ENCODE assay signal across 22 mouse cellular contexts in genomic region chr11:104662573-104662972, GRCm38 (mm10). TPM values are rescaled to one million over a fixed set of nuclear protein-coding genes. Genes with fewer than 3 reads are reported as not detected.
DNase-seq lines count a peak whose midpoint lies in the region; ATAC-seq and TF ChIP-seq lines count a peak whose summit lies in the region.
"Had no signal": no experiment of that assay in that cellular context is flagged by ENCODE, and none has a peak within 500 bp of the region (broad histone marks: within the 10 kb centered on the region; RNA-seq: fewer than 3 reads in every experiment).

No protein-coding gene starts in this region.

- H3K27me3 ChIP-seq in liver, embryonic 13.5 days, result no peaks in the 10 kb centered on the region
- H3K27me3 ChIP-seq in liver, embryonic 11.5 days (replicated peaks; ENCODE audit: control insufficient read depth, insufficient read depth, low read length), result no peaks in the 10 kb centered on the region
- H3K27me3 ChIP-seq in thymus, adult 2 months (ENCODE audit: control insufficient read depth, insufficient read depth, low read length), result no peaks in the 10 kb centered on the region
- H3K27me3 ChIP-seq in MEL (ENCODE audit: control insufficient read depth in 1 of 2, insufficient read depth in 2 of 2, low read length in 2 of 2), result no peaks in the 10 kb centered on the region
- no peaks in the 10 kb centered on the region for H3K27me3 ChIP-seq in midbrain, embryonic 13.5 days
- H3K27me3 ChIP-seq: embryonic facial prominence, embryonic 13.5 days; forebrain, embryonic 12.5 days; heart, embryonic 13.5 days; hindbrain, embryonic 12.5 days had no signal

- peaks cover 6% of the 10 kb centered on the region for H3K36me3 ChIP-seq in liver, embryonic 13.5 days
- no peaks in the 10 kb centered on the region for H3K36me3 ChIP-seq in liver, embryonic 11.5 days (ENCODE audit: control insufficient read depth, insufficient read depth, low read length)
- no peaks in the 10 kb centered on the region for H3K36me3 ChIP-seq in thymus, adult 2 months (ENCODE audit: control insufficient read depth, insufficient read depth, low read length)
- H3K36me3 ChIP-seq in MEL (ENCODE audit: control insufficient read depth in 1 of 2, insufficient read depth in 2 of 2, low read length in 2 of 2), result peaks cover 0 to 10% of the 10 kb centered on the region in 2 experiments; a peak in 2 of 4 replicates
- H3K36me3 ChIP-seq in midbrain, embryonic 13.5 days, result no peaks in the 10 kb centered on the region
- H3K36me3 ChIP-seq: embryonic facial prominence, embryonic 13.5 days; forebrain, embryonic 12.5 days; hindbrain, embryonic 12.5 days had no signal

- TF ChIP-seq POLR2A in thymus, adult 2 months (IDR thresholded peaks at IDR 0.05; ENCODE audit: control insufficient read depth, extremely low read depth, insufficient read depth, low read length, poor library complexity), result no peak
- no peak for TF ChIP-seq POLR2A in MEL (IDR thresholded peaks at IDR 0.05; ENCODE audit: control insufficient read depth in 1 of 2, insufficient read depth in 1 of 2, low read depth in 1 of 2, low read length in 2 of 2, poor library complexity in 1 of 2)

- H3K9ac ChIP-seq in liver, embryonic 13.5 days, result no peak overlapping the region
- H3K9ac ChIP-seq in liver, embryonic 11.5 days (ENCODE audit: low read depth, low read length), result no peak overlapping the region
- H3K9ac ChIP-seq in MEL (ENCODE audit: control insufficient read depth, low read depth, low read length, poor library complexity, severe bottlenecking), result no peak overlapping the region
- no peak overlapping the region for H3K9ac ChIP-seq in midbrain, embryonic 13.5 days (replicated peaks)
- H3K9ac ChIP-seq: embryonic facial prominence, embryonic 13.5 days; forebrain, embryonic 12.5 days; heart, embryonic 13.5 days; hindbrain, embryonic 12.5 days had no signal

- 0 out of 2 replicates have a peak overlapping the region, but pooled peaks have one; percentile 59 for H3K4me2 ChIP-seq in liver, embryonic 13.5 days
- no peak overlapping the region for H3K4me2 ChIP-seq in liver, embryonic 11.5 days
- H3K4me2 ChIP-seq in midbrain, embryonic 13.5 days (replicated peaks), result no peak overlapping the region
- H3K4me2 ChIP-seq: embryonic facial prominence, embryonic 13.5 days; forebrain, embryonic 12.5 days; heart, embryonic 13.5 days; hindbrain, embryonic 12.5 days had no signal

- no peak for TF ChIP-seq CTCF in thymus, adult 2 months (IDR thresholded peaks at IDR 0.05; ENCODE audit: borderline replicate concordance, control insufficient read depth, extremely low read depth, insufficient read depth, low read length, poor library complexity)
- TF ChIP-seq CTCF in MEL (IDR thresholded peaks at IDR 0.05 in 2 of 3, conservative IDR thresholded peaks at IDR 0.05 in 1 of 3; ENCODE audit: control insufficient read depth in 1 of 3, insufficient read depth in 1 of 3, low read depth in 2 of 3, low read length in 3 of 3, poor library complexity in 1 of 3, severe bottlenecking in 1 of 3), result no peak

- no peaks in the 10 kb centered on the region for H3K79me2 ChIP-seq in MEL (ENCODE audit: control insufficient read depth, insufficient read depth, low read length, poor library complexity)

- TF ChIP-seq RAD21 in MEL (IDR thresholded peaks at IDR 0.05; ENCODE audit: low read depth, low read length), result no peak

- no peak overlapping the region for H3K4me3 ChIP-seq in liver, embryonic 13.5 days (replicated peaks)
- H3K4me3 ChIP-seq in liver, embryonic 11.5 days (ENCODE audit: low read depth, low read length), result no peak overlapping the region
- H3K4me3 ChIP-seq in thymus, adult 2 months (ENCODE audit: control insufficient read depth, insufficient read depth, low read length), result no peak overlapping the region
- no peak overlapping the region for H3K4me3 ChIP-seq in MEL (ENCODE audit: control insufficient read depth in 1 of 2, insufficient read depth in 1 of 2, low read depth in 2 of 2, low read length in 2 of 2)
- H3K4me3 ChIP-seq in midbrain, embryonic 13.5 days (replicated peaks), result no peak overlapping the region
- H3K4me3 ChIP-seq: embryonic facial prominence, embryonic 13.5 days; forebrain, embryonic 12.5 days; heart, adult 2 months; heart, embryonic 13.5 days; hindbrain, embryonic 12.5 days had no signal

- DNase-seq in liver, embryonic 13.5 days, result no peak
- no peak for DNase-seq in liver, embryonic 11.5 days (ENCODE audit: low spot score)
- no peak for DNase-seq in thymus, adult 2 months
- DNase-seq in thymus, postnatal 14 days, result no peak
- DNase-seq in CD4-positive helper T cell, adult 2 months (ENCODE audit: low read depth, low spot score), result peak; percentile 28
- DNase-seq in MEL (ENCODE audit: low read depth, low spot score), result peak; percentile 18
- DNase-seq in cerebellum, postnatal 36 days, result no peak
- DNase-seq: adrenal gland, postnatal 10 days; B cell, adult 2 months; cerebellum, adult 11 months; cerebellum, adult 8-10 months; cerebellum, postnatal 14 days; gastrocnemius, postnatal 10 days; heart, adult 2 months; heart, postnatal 4 days had no signal

- WGBS in liver, embryonic 13.5 days (ENCODE audit: insufficient replicate concordance), result 74% methylated on average over 11 of the region's 11 CpGs
- WGBS in liver, embryonic 11.5 days, result 86% methylated on average over 11 of the region's 11 CpGs
- 76% methylated on average over 11 of the region's 11 CpGs for WGBS in thymus, adult 2 months
- WGBS in midbrain, embryonic 13.5 days, result 91% methylated on average over 11 of the region's 11 CpGs

- peaks cover 25% of the 10 kb centered on the region for H3K4me1 ChIP-seq in liver, embryonic 13.5 days (replicated peaks)
- H3K4me1 ChIP-seq in liver, embryonic 11.5 days (replicated peaks; ENCODE audit: control insufficient read depth, insufficient read depth, low read length), result peaks cover 14% of the 10 kb centered on the region
- H3K4me1 ChIP-seq in thymus, adult 2 months (replicated peaks; ENCODE audit: control insufficient read depth, insufficient read depth, low read length), result peaks cover 71% of the 10 kb centered on the region
- H3K4me1 ChIP-seq in MEL (ENCODE audit: control insufficient read depth in 1 of 2, insufficient read depth in 2 of 2, low read length in 2 of 2), result peaks cover 6 to 29% of the 10 kb centered on the region in 2 experiments; a peak in 3 of 4 replicates
- H3K4me1 ChIP-seq in midbrain, embryonic 13.5 days (replicated peaks), result no peaks in the 10 kb centered on the region
- H3K4me1 ChIP-seq: forebrain, embryonic 12.5 days; hindbrain, embryonic 12.5 days had no signal

- no peak for TF ChIP-seq EP300 in MEL (IDR thresholded peaks at IDR 0.05; ENCODE audit: low read depth in 1 of 2, low read length in 2 of 2)

- no peak for ATAC-seq in liver, embryonic 13.5 days (ENCODE audit: low read depth)
- no peak for ATAC-seq in liver, embryonic 11.5 days (replicated peaks; ENCODE audit: low FRiP score)
- no peak for ATAC-seq in midbrain, embryonic 13.5 days
- ATAC-seq: forebrain, embryonic 16.5 days; hindbrain, embryonic 16.5 days had no signal

- H3K9me3 ChIP-seq in liver, embryonic 13.5 days (replicated peaks), result peaks cover 5% of the 10 kb centered on the region; the same call in 1 of the 2 replicates
- H3K9me3 ChIP-seq in liver, embryonic 11.5 days (ENCODE audit: control insufficient read depth, low read length), result peaks cover 3% of the 10 kb centered on the region; the same call in 1 of the 2 replicates
- no peaks in the 10 kb centered on the region for H3K9me3 ChIP-seq in MEL (replicated peaks; ENCODE audit: insufficient read depth, low read length)
- H3K9me3 ChIP-seq in midbrain, embryonic 13.5 days, result no peaks in the 10 kb centered on the region
- H3K9me3 ChIP-seq: embryonic facial prominence, embryonic 13.5 days; forebrain, embryonic 12.5 days; heart, embryonic 13.5 days; hindbrain, embryonic 12.5 days had no signal

- H3K27ac ChIP-seq in liver, embryonic 13.5 days, result no peak overlapping the region
- no peak overlapping the region for H3K27ac ChIP-seq in liver, embryonic 11.5 days (ENCODE audit: low read depth, low read length)
- H3K27ac ChIP-seq in thymus, adult 2 months (ENCODE audit: control insufficient read depth, insufficient read depth, low read length), result peak overlapping the region; percentile 80; the same call in 1 of the 2 replicates
- no peak overlapping the region for H3K27ac ChIP-seq in MEL (ENCODE audit: control insufficient read depth, low read depth, low read length)
- no peak overlapping the region for H3K27ac ChIP-seq in midbrain, embryonic 13.5 days
- H3K27ac ChIP-seq: embryonic facial prominence, embryonic 13.5 days; forebrain, embryonic 12.5 days; heart, adult 2 months; heart, embryonic 13.5 days; hindbrain, embryonic 12.5 days had no signal

TF ChIP-seq in MEL, 35 proteins besides CTCF, POLR2A, EP300 and RAD21:
- TF ChIP-seq ELF1 (IDR thresholded peaks at IDR 0.05; ENCODE audit: low read depth, low read length) (no peak), MAX (IDR thresholded peaks at IDR 0.05; ENCODE audit: low read length) (no peak), SMC3 (IDR thresholded peaks at IDR 0.05; ENCODE audit: low read depth, low read length) (no peak), GATA1 (IDR thresholded peaks at IDR 0.05; ENCODE audit: low read depth, low read length) (no peak), UBTF (IDR thresholded peaks at IDR 0.05; ENCODE audit: borderline replicate concordance, insufficient read depth, low read depth, low read length) (no peak), TBP (IDR thresholded peaks at IDR 0.05; ENCODE audit: low read depth, low read length) (no peak), HCFC1 (IDR thresholded peaks at IDR 0.05; ENCODE audit: low read depth, low read length) (no peak), SIN3A (IDR thresholded peaks at IDR 0.05; ENCODE audit: low read length) (no peak), KAT2A (conservative IDR thresholded peaks at IDR 0.05; ENCODE audit: low read depth, low read length) (no peak)

RNA-seq across cellular contexts. Expression of gene Gm11639, which starts 22.9 kb away (rescaled TPM):
- polyA plus RNA-seq in liver, embryonic 13.5 days (2015; fragmentation: Nextera tagmentation; extraction: Ambion mirVana), result 0.06 and 0.07 TPM in 2 replicates
- polyA plus RNA-seq in liver, embryonic 11.5 days (2014; fragmentation: Nextera tagmentation; extraction: Ambion mirVana), result 0.04 and 0.05 TPM in 2 replicates
- 0.01 TPM in 1 of 2 replicates, not detected in the other for polyA plus RNA-seq in thymus, adult 2 months (2012; rRNA removed)
- total RNA-seq in MEL (2012; rRNA removed), result not detected in 2 replicates
- not detected for polyA plus RNA-seq in MEL (2012; ENCODE audit: insufficient read depth in 1 of 2, insufficient read length in 2 of 2, low read depth in 1 of 2, low replicate concordance in 2 of 2, missing spikeins in 1 of 2)
- 0.01 TPM in 1 of 2 replicates, not detected in the other for polyA plus RNA-seq in midbrain, embryonic 13.5 days (2015; fragmentation: Nextera tagmentation; extraction: Ambion mirVana)
- polyA plus RNA-seq: forebrain, embryonic 12.5 days; heart, adult 2 months; hindbrain, embryonic 12.5 days had no signal

RNA-seq across cellular contexts. Expression of gene Itgb3, which starts 54.8 kb away (rescaled TPM):
- 16.5 and 21.4 TPM in 2 replicates for polyA plus RNA-seq in liver, embryonic 13.5 days (2015; fragmentation: Nextera tagmentation; extraction: Ambion mirVana)
- polyA plus RNA-seq in liver, embryonic 11.5 days (2014; fragmentation: Nextera tagmentation; extraction: Ambion mirVana), result 16.2 and 16.4 TPM in 2 replicates
- polyA plus RNA-seq in thymus, adult 2 months (2012; rRNA removed), result 12.1 and 14.7 TPM in 2 replicates
- 0.08 and 0.13 TPM in 2 replicates for total RNA-seq in MEL (2012; rRNA removed)
- polyA plus RNA-seq in MEL (2012; ENCODE audit: insufficient read depth in 1 of 2, insufficient read length in 2 of 2, low read depth in 1 of 2, low replicate concordance in 2 of 2, missing spikeins in 1 of 2), result under 1 TPM in 1 of 2 experiments, not detected in 1; 0.32 TPM
- polyA plus RNA-seq in midbrain, embryonic 13.5 days (2015; fragmentation: Nextera tagmentation; extraction: Ambion mirVana), result 0.62 and 0.98 TPM in 2 replicates

Comparison
In these comparisons a context has a peak if more than half of its experiments do, and no peak if none do; other contexts are left out.
1. DNase-seq: peak in CD4-positive helper T cell, adult 2 months (single experiment) and MEL (single experiment); none in liver, embryonic 13.5 days (single experiment), liver, embryonic 11.5 days (single experiment), thymus, adult 2 months (single experiment), thymus, postnatal 14 days (single experiment) and cerebellum, postnatal 36 days (0 of 2).